Mouse (Mus musculus): ENCODE measurements around the gene Atp5d.
"Not testable (repeated sequence)": the region's sequence is repeated elsewhere in the genome, so short reads cannot be mapped to it uniquely, and the experiment has no call there.

The Atp5d gene

DNA sequence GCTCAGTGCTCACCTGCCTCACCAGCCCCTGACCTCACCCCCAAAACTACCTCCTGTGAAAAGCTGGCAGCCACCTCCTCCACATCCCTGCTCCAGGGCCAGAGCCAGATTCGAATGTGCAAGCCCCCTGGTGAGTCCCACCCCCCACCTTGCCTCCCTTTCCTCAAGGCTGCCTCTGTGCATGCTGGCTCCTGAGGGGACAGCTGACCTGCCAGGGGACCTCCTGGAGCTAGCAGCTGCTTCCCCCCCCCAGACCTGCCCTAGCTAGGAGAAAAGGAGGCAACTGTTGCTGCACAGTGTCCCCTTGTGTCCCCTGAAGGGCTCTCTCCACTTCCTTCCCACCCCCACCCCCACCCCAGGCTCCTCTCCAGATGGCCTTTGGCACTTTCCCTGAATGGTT is 16.8 kb downstream of the Atp5d start:
- DNase-seq, result no peak

DNA sequence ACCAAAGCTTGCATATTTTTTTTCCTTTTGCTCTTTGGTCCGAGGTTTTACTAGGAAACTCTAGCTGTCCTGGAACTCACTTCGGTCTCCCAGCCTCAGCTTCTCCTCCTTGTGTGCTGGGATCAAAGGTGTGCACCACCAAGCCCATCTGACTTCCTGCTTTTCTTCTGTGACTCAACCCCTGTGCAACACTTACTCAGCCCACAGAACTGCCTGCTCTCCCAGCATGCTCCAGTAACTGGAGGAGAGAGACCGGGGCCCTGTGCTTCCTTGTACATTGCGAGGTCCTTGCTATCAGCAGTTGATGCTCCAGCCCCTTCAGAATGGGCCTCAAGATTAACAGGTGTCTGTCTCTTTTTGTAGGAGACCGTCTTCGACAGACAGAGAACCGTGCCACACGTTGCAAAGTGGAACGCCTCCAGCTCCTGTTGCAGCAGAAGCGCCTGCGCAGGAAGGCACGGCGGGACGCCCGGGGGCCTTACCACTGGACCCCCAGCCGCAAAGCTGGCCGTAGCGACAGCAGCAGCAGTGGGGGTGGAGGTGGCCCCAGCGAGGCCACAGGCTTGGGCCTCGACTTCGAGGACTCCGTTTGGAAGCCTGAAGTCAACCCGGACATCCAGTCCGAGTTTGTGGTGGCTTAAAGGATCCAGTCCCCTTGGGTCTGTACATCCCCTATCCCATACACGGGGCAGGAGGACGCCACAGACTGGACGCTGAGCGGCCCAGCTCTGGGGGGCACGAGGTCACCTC is 17.7 kb downstream of the Atp5d start:
- DNase-seq, result no peak

DNA sequence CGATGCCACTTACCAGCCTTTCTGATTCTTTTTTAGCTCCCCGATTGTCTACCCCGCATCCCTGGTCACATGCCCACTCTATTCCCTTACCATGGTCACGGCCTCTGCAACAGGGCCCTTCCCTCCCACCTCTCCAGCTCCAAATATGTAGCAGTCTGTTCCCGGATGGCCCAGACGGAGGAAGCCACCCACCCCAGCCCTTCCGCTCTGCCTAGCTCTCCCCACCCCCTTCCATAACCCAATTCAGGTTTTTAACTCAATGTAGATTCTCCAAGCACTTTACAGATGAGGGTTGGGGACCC is 18.3 kb downstream of the Atp5d start:
- peak; percentile 63 to 84 for DNase-seq

DNA sequence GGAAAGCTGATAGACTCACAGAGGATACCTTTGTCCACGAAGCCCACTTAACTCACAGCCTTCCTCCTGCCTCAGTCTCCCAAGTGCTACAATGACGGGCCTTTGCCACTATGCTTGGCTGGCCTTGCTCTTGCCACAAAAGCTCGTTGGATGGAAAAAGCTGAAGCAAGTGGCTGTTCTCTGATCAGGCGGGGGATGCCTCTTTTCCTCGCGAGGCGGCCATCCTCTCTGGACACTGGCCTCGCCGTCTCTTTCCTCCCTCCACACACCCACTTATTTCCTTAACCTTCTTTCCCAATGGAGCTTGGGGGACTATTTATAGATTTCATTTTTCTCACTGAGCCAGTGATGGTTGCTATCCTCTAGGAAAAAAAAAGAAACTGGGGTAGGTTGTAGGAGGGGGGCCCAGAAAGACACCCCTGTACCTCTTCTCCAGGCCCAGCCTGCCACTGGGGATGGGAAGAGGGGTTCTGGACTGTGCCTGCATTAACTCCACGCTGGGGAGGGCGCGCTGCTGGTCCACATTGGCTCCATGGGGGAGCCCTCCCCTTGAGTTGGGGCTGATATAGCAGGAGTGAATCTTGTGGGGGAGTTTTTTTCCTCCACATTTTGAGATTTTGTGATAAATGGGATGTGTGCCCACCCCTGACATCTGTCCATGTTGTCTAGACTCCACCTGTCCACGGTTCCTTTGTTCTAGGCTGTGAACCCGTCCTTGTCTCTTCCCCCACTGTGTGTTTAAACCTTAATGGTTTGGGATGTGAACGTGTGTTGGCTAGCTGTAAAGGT is 18.9 kb downstream of the Atp5d start:
- no peak for DNase-seq

DNA sequence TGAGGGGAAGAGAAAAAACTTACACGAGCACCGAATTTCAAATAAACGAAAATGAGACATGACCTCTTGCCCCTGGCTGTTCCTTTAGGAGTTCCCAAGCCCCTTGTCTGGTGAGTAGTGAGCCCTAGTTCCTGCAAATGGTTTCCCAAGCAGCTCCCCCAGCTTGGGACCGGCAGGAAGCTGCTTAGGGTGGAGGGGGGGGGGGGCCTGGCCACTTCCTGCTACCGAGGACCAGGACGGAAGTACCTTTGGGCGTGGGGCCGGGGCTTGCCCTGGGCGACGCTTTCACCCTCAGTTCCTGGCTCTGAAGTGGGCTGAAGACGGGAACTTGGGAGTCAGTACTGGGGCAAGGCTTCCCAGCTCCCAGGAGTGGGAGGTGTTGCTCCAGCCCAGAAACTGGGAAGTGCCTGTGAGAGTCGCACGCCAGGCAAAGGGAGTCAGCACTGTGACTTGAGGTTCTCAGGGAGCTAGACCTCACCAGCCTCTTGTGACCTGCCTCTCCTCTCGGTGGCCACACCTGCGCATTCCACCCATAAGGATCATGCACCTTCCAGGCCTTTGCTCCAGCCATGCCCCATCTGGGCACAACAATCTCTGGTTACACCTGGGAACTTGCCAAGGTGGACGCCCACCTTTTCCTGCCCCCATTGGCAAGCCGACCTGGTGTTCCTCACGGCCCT is 20.0 kb downstream of the Atp5d start:
- peak; percentile 75 to 90 for DNase-seq

DNA sequence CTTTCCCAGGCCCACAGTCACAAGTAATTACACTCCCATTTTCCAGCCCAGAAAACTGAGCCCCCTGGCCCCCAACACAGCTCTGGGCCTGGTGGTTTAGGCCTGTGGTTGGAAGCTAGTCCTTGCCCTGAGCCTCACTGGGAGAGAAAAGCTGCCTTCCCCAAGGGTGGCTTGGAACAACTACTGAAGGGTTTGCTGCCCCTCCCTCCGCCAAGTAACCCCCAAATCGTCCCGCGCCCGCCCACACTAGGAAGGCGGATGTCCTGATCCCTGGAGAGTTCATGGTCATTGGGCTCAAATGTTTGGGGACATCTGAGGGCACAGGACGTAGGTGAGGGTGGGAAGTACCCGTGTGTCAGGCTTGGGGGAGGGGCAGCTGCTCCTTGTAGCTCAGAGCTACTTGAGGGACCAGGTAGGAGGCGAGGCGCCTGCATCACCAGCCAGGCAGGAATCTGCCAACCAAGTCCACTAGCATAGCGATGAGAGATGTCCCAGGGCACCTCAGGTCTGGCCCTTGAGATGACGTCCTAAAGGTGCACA is 20.7 kb downstream of the Atp5d start:
- DNase-seq, result peak; percentile 74 to 87

DNA sequence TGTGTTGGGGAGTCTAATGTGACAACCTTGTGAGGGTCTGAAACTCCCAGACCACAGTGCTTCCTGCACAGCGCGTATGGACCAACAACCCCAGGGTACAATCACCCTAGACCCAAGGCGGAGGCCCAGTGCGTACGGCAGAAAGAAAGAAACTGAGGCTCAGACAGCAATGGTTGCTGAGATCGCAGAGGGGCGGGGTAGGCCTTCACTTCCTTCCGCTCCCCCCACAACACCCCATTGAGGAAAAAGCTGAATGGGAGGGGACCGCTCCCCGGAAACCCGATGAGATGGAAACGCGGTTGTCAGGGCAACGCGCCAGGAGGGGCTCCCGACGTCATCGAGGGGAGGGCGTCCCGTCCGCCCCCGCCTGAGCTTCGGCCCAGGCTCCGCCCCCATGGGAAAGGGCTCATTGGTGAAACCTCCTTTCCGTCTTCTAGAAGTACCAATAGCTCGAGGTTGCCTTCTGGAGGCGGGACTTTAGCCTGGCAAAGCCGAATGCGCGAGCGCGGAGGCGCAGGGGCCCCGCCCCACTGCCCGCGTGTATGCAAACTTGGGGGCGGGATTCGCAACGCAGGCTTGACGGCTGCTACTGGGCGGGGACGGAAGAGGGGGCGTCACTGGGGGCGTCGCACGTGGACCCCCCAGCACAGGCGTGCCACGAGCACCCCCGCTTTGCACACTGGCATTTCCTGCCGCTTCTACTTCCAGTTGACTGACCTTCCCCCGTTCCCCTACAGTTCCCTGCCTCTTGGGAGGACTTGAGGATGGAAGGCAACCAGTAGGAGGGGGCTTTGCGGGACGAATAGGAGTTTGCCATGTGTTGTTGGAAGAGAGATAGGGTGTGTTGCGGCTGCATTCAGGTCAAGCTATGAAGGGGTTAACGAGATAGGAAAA is 21.4 kb downstream of the Atp5d start:
- DNase-seq, result peak; percentile 98 to 99

DNA sequence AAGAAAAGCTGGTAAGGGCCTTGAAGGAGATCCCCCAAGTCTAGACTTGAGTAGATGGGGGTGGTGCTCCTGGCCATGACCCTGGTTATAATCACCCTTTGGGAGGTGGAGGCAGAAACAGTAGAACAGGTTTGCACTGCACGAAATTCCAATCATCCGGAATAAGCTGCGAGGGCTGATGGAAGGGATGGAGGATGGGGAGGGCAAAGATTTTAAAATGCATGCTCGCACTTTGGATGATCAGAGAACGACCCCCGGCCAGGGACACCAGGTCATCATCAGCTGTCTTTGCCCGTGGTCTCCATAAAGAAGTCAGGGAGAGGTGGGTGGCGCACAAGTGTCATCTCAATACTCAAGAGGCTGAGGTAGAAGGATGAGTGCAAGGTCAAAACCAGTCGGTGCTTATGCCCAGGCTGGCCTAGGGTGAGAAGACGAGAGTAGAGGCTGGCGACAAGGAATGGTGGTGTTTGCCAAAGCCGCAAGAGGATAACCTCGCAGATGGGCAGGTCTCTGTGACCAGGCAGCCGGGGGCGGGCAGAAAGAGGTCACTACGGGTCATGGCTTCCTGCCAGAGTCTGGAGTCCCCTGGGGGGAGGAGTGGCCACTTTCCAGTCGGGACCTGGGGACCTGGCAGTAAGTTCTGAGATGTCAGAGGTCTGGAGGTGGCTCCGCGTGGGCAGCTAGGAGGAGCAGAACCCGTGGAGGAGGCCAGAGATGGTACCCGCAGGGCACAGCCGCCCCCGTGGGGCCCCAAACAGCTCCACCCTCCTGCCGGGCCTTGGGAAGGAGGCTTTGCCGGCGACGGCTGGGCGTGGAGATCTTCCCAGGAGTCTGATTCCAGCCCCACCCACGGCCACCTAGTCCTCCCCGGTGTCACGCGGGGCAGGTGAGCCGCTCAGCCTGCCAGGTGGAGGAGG is 22.3 kb downstream of the Atp5d start:
- peak; percentile 96 to 98 for DNase-seq

DNA sequence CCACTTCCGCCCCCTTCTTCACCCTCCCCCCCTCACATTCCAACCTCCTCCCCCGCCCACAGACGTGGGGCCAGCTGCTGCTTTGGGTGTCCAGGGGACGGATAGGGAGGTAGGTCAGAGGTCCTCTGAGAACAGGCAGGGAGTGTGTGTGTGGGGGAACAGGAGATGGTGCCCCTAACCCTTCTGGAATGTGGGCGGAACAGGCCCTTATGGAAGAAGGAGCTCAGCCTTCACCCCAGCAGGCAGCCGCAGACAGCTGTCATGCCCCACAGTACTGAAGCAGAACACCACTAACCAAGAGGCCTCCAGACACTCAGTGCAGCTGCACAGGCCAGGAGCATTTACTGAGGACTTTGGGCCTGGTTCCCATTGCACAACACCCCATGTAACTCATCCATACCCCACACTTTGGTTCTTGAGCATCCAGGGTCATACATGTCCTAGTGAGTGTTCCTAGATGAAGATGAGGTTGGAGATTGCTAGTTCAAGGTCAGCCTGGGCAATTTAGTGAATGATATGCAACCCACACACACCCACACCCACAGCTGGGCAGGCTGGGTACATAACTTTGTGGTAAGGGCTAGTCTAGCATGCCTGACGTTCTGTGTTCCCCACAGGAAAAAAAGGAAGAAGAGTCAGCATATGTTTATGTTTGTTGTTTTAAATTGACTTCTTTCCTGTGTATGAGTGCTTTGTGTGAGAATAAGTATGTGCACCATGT is 23.2 kb downstream of the Atp5d start:
- peak; percentile 54 to 81 for DNase-seq

DNA sequence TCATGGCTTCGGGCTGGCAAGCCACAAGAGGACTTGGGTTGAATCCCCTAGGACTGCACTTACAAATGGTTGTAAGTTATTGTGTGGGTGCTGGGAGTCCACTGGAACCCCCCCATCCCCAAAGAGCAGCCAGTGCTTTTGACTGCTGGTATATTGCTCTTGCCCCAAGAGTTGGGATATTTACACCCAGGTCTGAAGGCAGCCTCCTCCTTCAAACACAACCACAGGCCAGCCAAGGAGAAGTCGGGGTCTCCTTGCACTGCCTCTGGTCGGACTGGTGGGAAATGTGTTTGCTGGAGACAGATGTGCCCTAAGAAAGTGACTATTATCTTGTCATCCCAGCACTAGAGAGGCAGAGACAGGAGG is 23.8 kb downstream of the Atp5d start:
- DNase-seq, result peak in 1 of 2 experiments; percentile 30

DNA sequence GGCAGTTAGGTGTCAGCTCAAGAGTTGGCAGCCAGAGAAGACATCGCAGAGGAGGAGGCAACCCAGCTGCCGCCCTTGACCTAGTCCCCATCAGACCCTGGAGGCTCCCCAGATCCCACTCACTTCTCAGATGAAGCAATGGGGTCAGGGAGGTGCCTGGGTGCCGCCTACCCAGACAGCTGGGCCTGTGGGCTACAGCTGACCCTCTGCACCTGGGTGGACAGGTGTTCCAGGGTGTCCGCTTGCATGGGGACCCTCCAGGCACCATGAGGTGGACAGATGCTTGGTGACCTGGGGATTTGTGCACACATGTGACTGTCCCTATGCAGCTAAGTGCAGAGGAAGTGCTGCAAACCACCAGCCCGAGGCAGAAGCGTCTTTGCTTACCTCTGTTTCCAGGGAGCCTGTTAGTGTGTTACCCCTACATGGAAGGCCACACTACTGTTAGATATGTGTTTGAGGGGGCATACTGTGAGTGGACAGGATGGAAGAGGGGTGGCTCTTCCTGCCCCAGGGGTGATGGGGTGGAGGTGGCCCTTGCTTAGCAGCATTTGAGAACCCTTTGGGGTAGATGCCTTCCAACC is 24.4 kb downstream of the Atp5d start:
- DNase-seq, result peak in 1 of 2 experiments; percentile 42

DNA sequence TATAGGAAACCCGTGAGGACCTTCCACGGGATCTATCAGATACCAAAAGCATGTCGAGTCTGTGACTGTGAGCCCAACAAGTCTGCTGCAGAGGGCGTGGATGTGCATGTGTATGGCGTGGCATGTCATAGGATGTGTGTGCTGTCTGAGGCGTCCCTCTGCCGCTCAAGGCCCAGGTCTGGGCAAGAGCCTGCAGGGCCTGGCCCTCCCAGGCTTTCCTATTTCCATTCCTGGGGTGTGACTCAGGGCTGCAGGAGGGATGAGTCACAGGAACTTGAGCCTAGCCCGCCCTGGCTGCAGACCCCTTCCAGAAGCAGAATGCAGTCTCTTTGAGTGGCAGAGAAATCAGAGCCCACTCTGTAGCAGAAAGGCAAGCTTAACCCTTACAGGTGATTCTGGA is 25.3 kb downstream of the Atp5d start:
- DNase-seq, result peak in 1 of 2 experiments; percentile 58

DNA sequence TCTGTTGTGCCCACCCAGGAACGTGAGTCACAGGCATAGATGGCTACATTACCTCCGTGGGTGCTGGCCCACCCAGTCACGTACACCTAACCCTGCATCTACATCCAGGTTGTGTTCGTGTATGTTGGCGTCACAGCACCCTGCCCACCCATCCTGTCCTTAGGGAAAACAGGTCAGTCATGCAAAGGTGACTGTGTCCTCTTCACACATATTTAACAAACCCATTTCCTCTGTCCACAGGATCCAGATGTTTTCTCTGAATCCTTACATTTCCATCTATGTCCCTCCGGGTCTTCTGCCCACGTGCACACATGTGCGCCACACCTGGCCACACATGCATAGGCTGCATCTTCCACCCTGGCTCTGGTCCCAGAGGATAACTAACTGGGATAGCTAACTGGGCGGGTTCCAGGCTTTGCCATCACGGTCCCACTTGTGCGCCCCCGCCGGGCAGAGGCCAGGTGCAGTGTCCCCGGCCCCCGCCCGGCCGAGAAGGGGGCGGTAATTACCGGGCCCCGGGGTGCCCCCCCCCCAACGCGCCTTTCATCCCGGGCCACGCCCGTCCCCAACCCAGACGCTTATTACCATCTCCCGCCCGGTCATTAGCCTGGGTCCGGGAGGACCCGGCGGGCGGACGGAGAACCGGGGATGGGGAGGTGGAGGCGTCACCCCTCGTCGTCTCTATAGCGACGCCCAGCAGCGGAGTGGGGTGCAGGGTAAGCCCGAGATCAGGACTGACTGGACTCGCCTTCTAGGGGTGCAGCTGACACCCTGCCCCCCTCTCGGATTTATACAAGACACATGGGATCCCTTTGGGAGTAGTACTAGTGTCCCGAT is 25.9 kb downstream of the Atp5d start:
- peak; percentile 41 to 74 for DNase-seq

DNA sequence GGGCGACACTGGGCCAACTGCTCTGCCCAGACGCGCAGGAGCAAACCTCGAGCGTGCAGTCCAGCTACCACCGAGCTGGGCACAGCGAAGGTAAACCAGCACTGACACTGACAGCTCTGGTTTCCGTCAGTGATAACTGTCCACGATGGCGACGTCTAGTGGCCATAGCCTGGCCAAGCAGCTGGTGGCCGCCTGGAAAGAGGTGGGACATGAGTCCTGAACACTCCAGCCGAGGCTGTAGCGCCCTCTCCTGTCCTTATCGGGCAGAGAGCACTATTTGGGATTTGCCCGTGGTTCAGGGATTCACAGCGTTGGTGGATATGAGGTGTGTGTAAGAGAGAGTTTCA is 26.5 kb downstream of the Atp5d start:
- DNase-seq, result peak; percentile 97 to 99

DNA sequence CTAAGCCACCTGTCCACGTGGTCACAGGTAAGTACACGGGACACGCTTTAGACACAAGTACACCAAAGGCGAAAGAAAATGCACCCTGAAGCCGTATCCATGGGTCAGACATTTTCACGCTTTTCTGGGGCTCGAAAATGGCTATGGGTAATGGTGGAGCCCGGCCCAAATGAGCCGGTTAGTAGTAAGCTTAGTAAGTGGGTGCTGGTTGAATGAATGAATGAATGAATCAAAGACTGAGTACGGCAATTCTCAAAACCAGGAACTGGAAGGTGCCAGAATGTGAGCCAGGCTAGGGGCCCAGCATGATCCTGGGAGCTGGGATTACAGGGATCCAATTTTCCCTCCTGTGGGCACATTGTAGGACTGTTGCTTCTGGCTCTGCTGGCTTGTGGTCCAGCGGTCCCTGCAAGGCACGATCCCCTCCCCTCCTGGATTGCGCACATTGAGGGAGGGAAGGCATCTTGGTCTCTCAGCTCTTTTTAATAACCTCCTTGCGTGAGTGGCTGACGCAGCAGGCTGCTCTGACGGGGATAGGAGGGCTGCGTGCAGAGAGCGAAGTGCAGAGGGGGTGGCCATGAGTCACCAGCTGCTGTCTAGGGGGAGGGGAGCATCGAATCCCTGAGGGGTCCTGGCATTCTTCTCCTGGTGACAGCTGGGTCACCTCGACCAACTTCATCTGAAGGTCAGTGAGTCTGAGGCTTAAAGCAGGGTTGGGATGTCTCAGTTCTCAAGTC is 27.1 kb downstream of the Atp5d start, which contains the start of gene Cirbp:
Cirbp (plus strand) TSS at position 594 of the 737 bp plus-strand sequence.
- peak; percentile 54 to 84 for DNase-seq

DNA sequence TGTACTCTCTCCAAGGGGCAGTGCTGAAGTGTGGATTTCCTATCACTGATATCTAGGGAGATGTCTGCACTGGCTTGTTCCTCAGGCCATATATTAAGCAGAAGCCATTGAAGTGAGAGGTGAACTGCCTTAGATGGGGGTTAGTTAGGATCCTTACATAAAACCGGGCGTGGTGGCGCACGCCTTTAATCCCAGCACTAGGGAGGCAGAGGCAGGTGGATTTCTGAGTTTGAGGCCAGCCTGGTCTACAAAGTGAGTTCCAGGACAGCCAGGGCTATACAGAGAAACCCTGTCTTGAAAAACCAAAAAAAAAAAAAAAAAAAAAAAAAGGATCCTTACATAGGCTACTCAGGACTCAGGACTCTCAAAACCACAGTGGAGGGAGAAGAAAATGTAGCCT is 27.7 kb downstream of the Atp5d start:
- DNase-seq, result not testable (repeated sequence)

DNA sequence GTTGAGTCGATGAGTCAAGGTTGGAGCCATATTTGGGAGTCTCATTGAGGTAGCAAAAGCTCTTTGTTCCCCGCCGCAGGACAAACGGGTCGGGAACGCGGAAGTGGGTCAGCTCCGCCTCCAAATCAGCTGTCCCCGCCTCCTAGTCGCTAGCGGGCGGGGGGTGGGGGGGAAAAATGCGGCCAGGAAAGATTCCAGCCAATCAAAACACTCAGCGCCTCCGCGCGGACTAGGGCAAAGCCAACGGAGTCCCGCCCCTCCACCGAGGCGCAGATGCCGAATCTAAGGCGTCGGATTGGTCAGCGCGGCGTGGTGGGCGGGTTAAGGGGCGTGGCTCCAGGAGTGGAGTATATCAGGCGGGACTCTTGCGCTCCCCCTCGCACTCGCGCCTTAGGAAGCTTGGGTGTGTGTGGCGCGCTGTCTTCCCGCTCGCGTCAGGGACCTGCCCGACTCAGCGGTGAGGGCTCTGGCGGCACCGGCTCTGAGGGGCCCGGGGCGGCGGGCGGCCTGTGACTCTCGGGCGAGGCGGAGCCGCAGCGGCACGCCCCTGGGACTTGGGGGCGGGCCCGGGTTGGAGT is 29.1 kb downstream of the Atp5d start:
- peak; percentile 99 for DNase-seq

DNA sequence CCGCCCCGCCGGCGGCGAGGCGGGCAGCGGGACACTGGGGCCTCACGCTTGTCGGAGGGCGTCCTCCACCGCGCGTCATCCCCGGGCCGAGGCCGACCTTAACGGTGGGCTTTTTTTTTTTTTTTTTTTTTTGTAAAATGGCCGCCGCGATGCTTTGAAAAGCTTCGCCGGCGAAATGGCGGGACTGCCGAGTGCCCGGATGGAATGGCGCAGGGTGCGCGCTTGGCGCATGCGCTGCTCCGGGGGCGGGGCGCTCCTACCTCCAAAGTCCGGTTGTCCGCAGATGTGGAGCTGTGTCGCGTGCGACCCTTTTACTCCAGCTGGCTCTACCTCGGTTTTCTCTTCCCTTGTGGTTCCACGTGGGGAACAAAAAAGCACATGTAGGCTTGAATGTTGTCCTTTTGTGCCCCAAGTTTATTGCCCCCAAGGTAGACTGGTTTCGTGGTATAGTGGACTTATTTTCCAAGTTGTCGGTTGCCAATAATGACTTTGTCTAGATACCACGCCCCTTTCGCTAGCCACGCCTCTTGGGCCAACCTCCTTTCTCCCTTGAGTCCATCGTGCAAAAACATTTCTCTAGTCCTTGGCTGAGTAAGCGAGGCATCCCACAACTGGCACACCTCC is 29.7 kb downstream of the Atp5d start:
- peak; percentile 95 to 96 for DNase-seq

All from kidney, postnatal 25 days (tissue).